Mouse (Mus musculus): ENCODE measurements around the gene Zbtb16. TPM values are rescaled to one million over a fixed set of nuclear protein-coding genes. Genes with fewer than 3 reads are reported as not detected.

Zbtb16 gene
- polyA plus RNA-seq, 1 experiment from 2014 or later: 6.0 TPM

GRCm38 (mm10) chr9:48753881-48754280 lies 82.1 kb downstream of the Zbtb16 start:
- 95% methylated on average over 6 of the region's 6 CpGs for WGBS
- no peaks in the 10 kb centered on the region for H3K36me3 ChIP-seq (ENCODE audit: control insufficient read depth, insufficient read depth, low read length)
- H3K9me3 ChIP-seq (ENCODE audit: control insufficient read depth, low read length): no peaks in the 10 kb centered on the region
- H3K9ac ChIP-seq (replicated peaks; ENCODE audit: low read length): no peak overlapping the region
- H3K4me2 ChIP-seq (ENCODE audit: low read length): no peak overlapping the region
- no peak overlapping the region for H3K27ac ChIP-seq (replicated peaks; ENCODE audit: low read depth, low read length)
- DNase-seq (no peak), ATAC-seq (ENCODE audit: low FRiP score, low TSS enrichment) (no peak)
- H3K27me3 ChIP-seq (ENCODE audit: control insufficient read depth, insufficient read depth, low read length): no peaks in the 10 kb centered on the region
- peaks cover 23% of the 10 kb centered on the region for H3K4me1 ChIP-seq (ENCODE audit: control insufficient read depth, insufficient read depth, low read length)
- H3K4me3 ChIP-seq (replicated peaks; ENCODE audit: low read depth, low read length): no peak overlapping the region

- WGBS: 92% methylated on average over 3 of the region's 3 CpGs
- Histone ChIP-seq H3K27ac (replicated peaks; ENCODE audit: low read depth, low read length) (no peak overlapping the region), H3K27me3 (ENCODE audit: control insufficient read depth, insufficient read depth, low read length) (no peaks in the 10 kb centered on the region), H3K9ac (replicated peaks; ENCODE audit: low read length) (no peak overlapping the region), H3K9me3 (ENCODE audit: control insufficient read depth, low read length) (no peaks in the 10 kb centered on the region), H3K4me1 (ENCODE audit: control insufficient read depth, insufficient read depth, low read length) (peaks cover 23% of the 10 kb centered on the region), H3K4me2 (ENCODE audit: low read length) (no peak overlapping the region), H3K36me3 (ENCODE audit: control insufficient read depth, insufficient read depth, low read length) (no peaks in the 10 kb centered on the region), H3K4me3 (replicated peaks; ENCODE audit: low read depth, low read length) (no peak overlapping the region)
- DNase-seq: no peak
- ATAC-seq (ENCODE audit: low FRiP score, low TSS enrichment): no peak
Measured at GRCm38 (mm10) chr9:48751900-48752299, 84.1 kb downstream of the Zbtb16 start.

GRCm38 (mm10) chr9:48749666-48750065 lies 86.4 kb downstream of the Zbtb16 start:
- DNase-seq (no peak), ATAC-seq (ENCODE audit: low FRiP score, low TSS enrichment) (no peak)
- H3K36me3 ChIP-seq (ENCODE audit: control insufficient read depth, insufficient read depth, low read length): no peaks in the 10 kb centered on the region
- H3K9ac ChIP-seq (replicated peaks; ENCODE audit: low read length): no peak overlapping the region
- no peak overlapping the region for H3K4me3 ChIP-seq (replicated peaks; ENCODE audit: low read depth, low read length)
- no peak overlapping the region for H3K27ac ChIP-seq (replicated peaks; ENCODE audit: low read depth, low read length)
- peaks cover 7% of the 10 kb centered on the region for H3K4me1 ChIP-seq (ENCODE audit: control insufficient read depth, insufficient read depth, low read length)
- no peaks in the 10 kb centered on the region for H3K27me3 ChIP-seq (ENCODE audit: control insufficient read depth, insufficient read depth, low read length)
- H3K9me3 ChIP-seq (ENCODE audit: control insufficient read depth, low read length): no peaks in the 10 kb centered on the region
- 96% methylated on average over 6 of the region's 6 CpGs for WGBS
- no peak overlapping the region for H3K4me2 ChIP-seq (ENCODE audit: low read length)

- Histone ChIP-seq H3K27ac (replicated peaks; ENCODE audit: low read depth, low read length) (no peak overlapping the region), H3K36me3 (ENCODE audit: control insufficient read depth, insufficient read depth, low read length) (no peaks in the 10 kb centered on the region), H3K4me1 (ENCODE audit: control insufficient read depth, insufficient read depth, low read length) (peaks cover 9% of the 10 kb centered on the region), H3K27me3 (ENCODE audit: control insufficient read depth, insufficient read depth, low read length) (no peaks in the 10 kb centered on the region), H3K9ac (replicated peaks; ENCODE audit: low read length) (no peak overlapping the region), H3K9me3 (ENCODE audit: control insufficient read depth, low read length) (no peaks in the 10 kb centered on the region), H3K4me3 (replicated peaks; ENCODE audit: low read depth, low read length) (no peak overlapping the region), H3K4me2 (ENCODE audit: low read length) (no peak overlapping the region)
- ATAC-seq (ENCODE audit: low FRiP score, low TSS enrichment) (no peak), DNase-seq (no peak)
- WGBS: 90% methylated on average over 4 of the region's 4 CpGs
Measured at GRCm38 (mm10) chr9:48749168-48749567, 86.9 kb downstream of the Zbtb16 start.

GRCm38 (mm10) chr9:48748761-48749160 lies 87.3 kb downstream of the Zbtb16 start:
- H3K27me3 ChIP-seq (ENCODE audit: control insufficient read depth, insufficient read depth, low read length): no peaks in the 10 kb centered on the region
- no peaks in the 10 kb centered on the region for H3K9me3 ChIP-seq (ENCODE audit: control insufficient read depth, low read length)
- DNase-seq (no peak), ATAC-seq (ENCODE audit: low FRiP score, low TSS enrichment) (no peak)
- H3K4me1 ChIP-seq (ENCODE audit: control insufficient read depth, insufficient read depth, low read length): peaks cover 12% of the 10 kb centered on the region
- H3K36me3 ChIP-seq (ENCODE audit: control insufficient read depth, insufficient read depth, low read length): no peaks in the 10 kb centered on the region
- H3K4me3 ChIP-seq (replicated peaks; ENCODE audit: low read depth, low read length): no peak overlapping the region
- H3K9ac ChIP-seq (replicated peaks; ENCODE audit: low read length): no peak overlapping the region
- H3K27ac ChIP-seq (replicated peaks; ENCODE audit: low read depth, low read length): no peak overlapping the region
- 95% methylated on average over 4 of the region's 4 CpGs for WGBS
- no peak overlapping the region for H3K4me2 ChIP-seq (ENCODE audit: low read length)

- DNase-seq (no peak), ATAC-seq (ENCODE audit: low FRiP score, low TSS enrichment) (no peak)
- H3K9me3 ChIP-seq (ENCODE audit: control insufficient read depth, low read length): no peaks in the 10 kb centered on the region
- peaks cover 12% of the 10 kb centered on the region for H3K4me1 ChIP-seq (ENCODE audit: control insufficient read depth, insufficient read depth, low read length)
- H3K27ac ChIP-seq (replicated peaks; ENCODE audit: low read depth, low read length): no peak overlapping the region
- no peak overlapping the region for H3K4me3 ChIP-seq (replicated peaks; ENCODE audit: low read depth, low read length)
- no peaks in the 10 kb centered on the region for H3K36me3 ChIP-seq (ENCODE audit: control insufficient read depth, insufficient read depth, low read length)
- no peak overlapping the region for H3K4me2 ChIP-seq (ENCODE audit: low read length)
- no peak overlapping the region for H3K9ac ChIP-seq (replicated peaks; ENCODE audit: low read length)
- 91% methylated on average over 4 of the region's 4 CpGs for WGBS
- no peaks in the 10 kb centered on the region for H3K27me3 ChIP-seq (ENCODE audit: control insufficient read depth, insufficient read depth, low read length)
Measured at GRCm38 (mm10) chr9:48748216-48748615, 87.8 kb downstream of the Zbtb16 start.

- 95% methylated on average over 10 of the region's 10 CpGs for WGBS
- no peaks in the 10 kb centered on the region for H3K27me3 ChIP-seq (ENCODE audit: control insufficient read depth, insufficient read depth, low read length)
- no peak overlapping the region for H3K4me2 ChIP-seq (ENCODE audit: low read length)
- ATAC-seq (ENCODE audit: low FRiP score, low TSS enrichment): no peak
- H3K36me3 ChIP-seq (ENCODE audit: control insufficient read depth, insufficient read depth, low read length): no peaks in the 10 kb centered on the region
- H3K4me3 ChIP-seq (replicated peaks; ENCODE audit: low read depth, low read length): no peak overlapping the region
- no peak overlapping the region for H3K9ac ChIP-seq (replicated peaks; ENCODE audit: low read length)
- no peaks in the 10 kb centered on the region for H3K9me3 ChIP-seq (ENCODE audit: control insufficient read depth, low read length)
- DNase-seq: no peak
- H3K27ac ChIP-seq (replicated peaks; ENCODE audit: low read depth, low read length): no peak overlapping the region
- H3K4me1 ChIP-seq (ENCODE audit: control insufficient read depth, insufficient read depth, low read length): 0 out of 2 replicates have a peak, but pooled peaks cover 4% of the 10 kb centered on the region
Measured at GRCm38 (mm10) chr9:48746506-48746905, 89.5 kb downstream of the Zbtb16 start.

GRCm38 (mm10) chr9:48745347-48746119 lies 90.5 kb downstream of the Zbtb16 start:
- no peaks in the 10 kb centered on the region for H3K36me3 ChIP-seq (ENCODE audit: control insufficient read depth, insufficient read depth, low read length)
- no peak overlapping the region for H3K4me2 ChIP-seq (ENCODE audit: low read length)
- ATAC-seq (ENCODE audit: low FRiP score, low TSS enrichment) (no peak), DNase-seq (no peak)
- no peaks in the 10 kb centered on the region for H3K9me3 ChIP-seq (ENCODE audit: control insufficient read depth, low read length)
- no peak overlapping the region for H3K4me3 ChIP-seq (replicated peaks; ENCODE audit: low read depth, low read length)
- no peak overlapping the region for H3K27ac ChIP-seq (replicated peaks; ENCODE audit: low read depth, low read length)
- no peak overlapping the region for H3K9ac ChIP-seq (replicated peaks; ENCODE audit: low read length)
- 0 out of 2 replicates have a peak, but pooled peaks cover 8% of the 10 kb centered on the region for H3K4me1 ChIP-seq (ENCODE audit: control insufficient read depth, insufficient read depth, low read length)
- H3K27me3 ChIP-seq (ENCODE audit: control insufficient read depth, insufficient read depth, low read length): no peaks in the 10 kb centered on the region
- 77% methylated on average over 5 of the region's 5 CpGs for WGBS

GRCm38 (mm10) chr9:48744916-48745315 lies 91.1 kb downstream of the Zbtb16 start:
- ATAC-seq (ENCODE audit: low FRiP score, low TSS enrichment): no peak
- H3K27me3 ChIP-seq (ENCODE audit: control insufficient read depth, insufficient read depth, low read length): no peaks in the 10 kb centered on the region
- H3K4me2 ChIP-seq (ENCODE audit: low read length): no peak overlapping the region
- no peaks in the 10 kb centered on the region for H3K9me3 ChIP-seq (ENCODE audit: control insufficient read depth, low read length)
- H3K27ac ChIP-seq (replicated peaks; ENCODE audit: low read depth, low read length): no peak overlapping the region
- no peak for DNase-seq
- H3K4me1 ChIP-seq (ENCODE audit: control insufficient read depth, insufficient read depth, low read length): peaks cover 13% of the 10 kb centered on the region; the same call in 1 of the 2 replicates
- 87% methylated on average over 13 of the region's 13 CpGs for WGBS
- H3K4me3 ChIP-seq (replicated peaks; ENCODE audit: low read depth, low read length): no peak overlapping the region
- H3K9ac ChIP-seq (replicated peaks; ENCODE audit: low read length): no peak overlapping the region
- no peaks in the 10 kb centered on the region for H3K36me3 ChIP-seq (ENCODE audit: control insufficient read depth, insufficient read depth, low read length)
